Mouse (Mus musculus) 3T3-L1 (cell line): ENCODE results near the gene Nhsl1.
A peak's percentile ranks its signal among the peaks of the same experiment; 100 is the strongest.

Experiments
- DNase-seq: peaks from one replicate; pipeline ENCODE4 v3.0.0-alpha.2; 2015; ENCODE audit warnings: low read depth, low spot score

Nhsl1 gene

DNA sequence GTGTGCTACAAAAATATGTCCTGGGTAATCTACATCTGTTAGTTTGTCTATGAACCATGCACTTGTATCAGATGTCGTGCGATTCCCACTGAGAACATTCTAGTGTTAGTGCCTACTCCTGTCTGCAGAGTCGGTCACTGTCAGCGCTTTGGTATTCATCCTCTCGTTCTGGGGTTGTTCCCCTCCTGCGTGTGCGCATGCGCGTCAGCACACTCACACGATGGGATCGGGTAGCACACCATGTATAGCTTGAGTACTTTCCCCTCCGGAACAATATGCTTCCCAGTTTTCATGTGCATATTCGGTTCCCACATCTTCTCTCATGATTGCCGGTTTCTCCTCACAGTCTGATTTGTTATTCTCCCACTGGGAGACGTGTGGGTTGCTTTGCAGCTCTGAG lies 28.4 kb downstream of the Nhsl1 start:
- DNase-seq: no peak

DNA sequence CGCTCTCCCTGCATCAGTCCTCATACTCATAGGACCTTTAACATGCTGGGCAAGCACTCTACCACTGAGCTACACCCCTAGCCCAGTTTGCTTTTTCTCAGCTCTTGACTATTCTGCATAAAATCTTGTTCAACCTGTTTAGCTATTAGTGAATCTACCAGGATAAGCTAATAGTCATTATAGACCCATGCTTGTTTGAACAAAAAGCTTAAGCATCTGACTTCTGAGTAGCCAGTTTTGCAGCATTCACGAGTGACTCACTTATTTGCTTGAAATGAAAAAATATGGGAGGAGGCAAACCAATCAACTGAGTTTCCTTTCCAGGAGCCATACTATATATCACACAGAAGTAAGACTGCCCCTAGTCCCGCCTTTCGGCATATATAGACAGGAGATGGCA lies 32.0 kb downstream of the Nhsl1 start:
- DNase-seq: no peak

DNA sequence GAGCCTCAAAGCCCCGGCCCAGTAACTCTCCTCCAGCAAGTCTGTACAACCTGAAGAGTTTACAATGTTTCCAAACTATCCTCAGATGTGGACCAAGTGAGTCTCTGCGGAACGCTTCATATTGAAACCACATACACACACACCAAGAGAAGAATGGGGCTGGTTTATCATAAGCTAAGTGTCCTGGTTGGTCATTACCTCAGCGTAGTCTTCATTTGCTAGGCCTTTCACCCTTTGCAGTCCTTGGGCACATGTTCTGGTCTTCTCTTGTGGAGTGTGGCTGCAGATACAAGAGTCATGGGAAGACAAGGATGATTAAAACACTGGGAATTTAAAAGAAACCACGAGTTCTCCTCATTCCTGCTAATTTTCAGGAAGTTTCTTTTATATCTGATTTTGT lies 34.2 kb downstream of the Nhsl1 start:
- no peak for DNase-seq

DNA sequence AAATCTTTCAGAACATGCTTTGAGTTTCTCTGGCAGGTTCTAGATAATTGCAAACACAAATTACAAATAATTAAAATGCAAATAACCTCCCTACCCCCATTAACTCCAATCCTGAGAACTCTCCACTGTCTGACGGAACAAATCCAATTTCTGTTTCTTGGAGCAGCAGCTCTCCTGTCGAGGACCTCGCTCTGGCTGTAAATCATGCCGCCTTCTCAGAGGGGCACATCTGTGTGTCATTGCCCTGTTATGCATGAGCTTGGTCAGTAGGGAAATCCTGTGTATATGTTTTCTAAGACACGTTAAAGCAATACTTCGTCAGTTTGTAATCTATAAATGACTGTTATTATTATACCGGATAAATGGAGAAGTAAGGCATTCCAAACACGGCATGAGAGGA lies 35.3 kb downstream of the Nhsl1 start:
- no peak for DNase-seq

DNA sequence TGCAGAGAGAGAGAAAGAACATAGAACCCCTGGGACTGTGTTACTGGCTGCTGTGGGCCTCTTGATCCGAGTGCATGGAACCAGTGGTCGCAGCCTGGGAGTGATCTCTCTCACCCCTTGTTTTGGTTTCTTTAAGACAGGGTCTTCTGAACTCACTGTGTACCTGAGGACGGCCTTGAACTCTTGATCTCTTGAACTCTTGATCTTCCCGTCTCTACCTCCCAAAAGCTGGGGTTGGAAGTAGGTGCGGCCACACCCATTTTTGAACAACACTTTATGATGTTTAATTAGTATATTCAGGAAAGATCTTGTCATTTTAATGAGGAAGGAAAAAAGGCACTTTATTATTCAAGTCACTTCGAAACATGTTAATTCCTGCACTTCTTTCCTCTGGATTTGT lies 37.7 kb downstream of the Nhsl1 start:
- DNase-seq: no peak

DNA sequence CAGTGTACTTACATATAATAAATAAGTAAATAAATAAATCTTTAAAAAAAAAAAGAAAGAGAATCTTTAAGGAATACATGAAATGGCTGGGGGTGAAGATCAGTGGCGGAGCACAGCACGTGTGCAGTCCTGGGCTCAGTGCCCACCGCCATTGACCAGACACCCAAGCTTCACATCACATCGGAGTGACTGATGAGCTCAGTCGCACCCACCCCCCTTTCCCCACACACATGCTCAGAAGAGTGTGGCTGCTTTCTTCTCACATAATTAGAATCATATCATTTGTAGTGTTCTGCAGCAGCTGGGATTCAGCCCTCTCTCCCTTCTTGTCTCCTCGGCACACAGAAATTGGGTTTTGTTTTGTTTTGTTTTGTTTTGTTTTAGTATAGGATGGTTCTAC lies 38.4 kb downstream of the Nhsl1 start:
- no peak for DNase-seq

DNA sequence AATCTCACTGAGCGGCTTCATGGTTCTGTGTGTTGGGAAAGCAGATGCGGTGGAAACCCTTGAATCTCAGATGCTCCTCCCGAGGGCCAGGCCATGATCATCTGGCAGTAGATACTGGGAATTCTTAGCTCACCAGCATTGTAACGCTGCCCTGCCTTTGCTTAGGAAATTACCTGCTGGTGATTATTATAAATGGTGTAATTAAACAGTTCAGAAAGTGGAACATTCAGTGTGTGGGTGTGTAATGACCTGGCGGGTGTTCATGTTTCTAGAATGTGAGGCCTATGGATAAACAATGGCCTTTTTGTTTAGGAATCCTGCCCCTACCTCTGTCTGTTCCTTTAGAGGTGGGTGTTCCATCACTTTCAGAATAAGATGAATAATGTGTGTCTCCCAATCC lies 39.7 kb downstream of the Nhsl1 start:
- no peak for DNase-seq

DNA sequence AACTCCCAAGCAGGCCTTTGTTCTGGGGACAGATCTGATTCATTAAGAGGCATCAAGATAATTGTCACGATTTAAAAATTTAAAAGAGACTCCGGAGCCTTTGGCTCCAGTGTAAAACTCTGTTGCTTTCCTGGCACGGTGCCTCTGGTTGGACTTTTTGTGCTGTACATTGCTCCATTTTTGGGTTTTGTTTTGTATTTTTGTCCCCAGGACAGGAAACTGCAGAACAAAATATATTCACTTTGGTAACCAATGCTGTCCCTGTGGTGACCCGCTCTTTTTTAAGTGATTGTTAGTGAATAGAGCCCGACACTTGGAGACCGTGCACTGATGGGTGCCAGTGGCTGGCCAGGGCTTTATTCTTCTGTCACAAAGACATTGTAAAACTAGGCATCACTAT lies 41.4 kb downstream of the Nhsl1 start:
- no peak for DNase-seq

DNA sequence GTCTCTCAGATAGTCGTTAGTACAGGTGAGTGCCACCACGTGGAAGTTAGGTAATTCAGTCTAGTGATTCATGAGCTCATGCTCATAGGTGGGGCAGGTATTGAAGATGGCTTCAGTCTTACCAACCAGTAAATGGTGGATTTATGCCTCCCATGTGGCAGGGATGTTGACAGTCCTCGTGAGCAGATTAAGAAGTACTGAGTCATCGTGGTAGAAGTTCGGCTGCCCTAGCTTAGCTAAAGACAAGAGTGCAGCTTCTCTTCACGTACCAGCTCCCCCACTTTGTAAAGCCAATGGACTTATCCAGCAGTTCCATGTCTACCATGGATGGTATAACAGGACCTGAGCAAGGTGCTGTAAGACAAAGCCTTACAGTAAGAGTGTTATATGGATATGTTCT lies 46.6 kb downstream of the Nhsl1 start:
- DNase-seq: peak; percentile 15

DNA sequence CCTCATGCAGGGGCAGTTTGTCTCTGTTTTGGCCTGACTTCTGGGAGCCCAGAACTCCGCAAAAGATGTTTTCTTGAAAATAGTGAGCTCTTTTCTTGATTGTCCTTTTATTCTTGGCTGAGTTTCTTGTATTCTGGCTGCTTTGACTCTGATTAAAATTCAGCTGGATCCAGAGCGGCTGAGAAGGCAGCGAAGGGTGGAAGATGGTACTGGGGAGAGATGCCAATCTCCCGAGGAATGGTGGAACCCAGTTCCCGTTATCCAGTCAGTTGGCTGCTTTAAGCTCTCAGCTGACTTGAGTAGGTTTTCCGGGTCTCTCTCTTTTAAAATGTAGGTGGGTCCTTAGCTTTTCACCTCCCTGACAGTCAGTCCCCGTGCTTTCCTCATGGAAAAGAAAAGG lies 47.9 kb downstream of the Nhsl1 start:
- no peak for DNase-seq

DNA sequence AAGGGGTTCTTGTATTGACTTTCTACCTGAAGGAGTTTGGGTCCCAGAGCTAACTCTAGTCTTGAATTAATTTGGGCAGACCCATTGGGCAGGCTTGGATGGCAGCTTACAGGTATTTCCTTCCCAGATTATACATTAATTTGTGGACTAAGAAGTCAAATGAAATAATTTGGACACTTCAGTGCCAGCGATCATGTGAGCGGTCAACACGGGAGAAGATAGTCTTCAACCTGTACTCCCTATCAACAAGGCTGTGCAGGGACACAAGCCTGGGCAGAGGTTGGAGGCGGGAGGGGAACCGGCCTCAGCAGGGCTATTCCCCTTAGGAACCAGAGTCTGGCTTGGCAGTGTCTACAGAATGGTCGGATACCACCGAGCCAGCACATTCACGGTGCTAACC lies 49.3 kb downstream of the Nhsl1 start:
- DNase-seq: no peak

DNA sequence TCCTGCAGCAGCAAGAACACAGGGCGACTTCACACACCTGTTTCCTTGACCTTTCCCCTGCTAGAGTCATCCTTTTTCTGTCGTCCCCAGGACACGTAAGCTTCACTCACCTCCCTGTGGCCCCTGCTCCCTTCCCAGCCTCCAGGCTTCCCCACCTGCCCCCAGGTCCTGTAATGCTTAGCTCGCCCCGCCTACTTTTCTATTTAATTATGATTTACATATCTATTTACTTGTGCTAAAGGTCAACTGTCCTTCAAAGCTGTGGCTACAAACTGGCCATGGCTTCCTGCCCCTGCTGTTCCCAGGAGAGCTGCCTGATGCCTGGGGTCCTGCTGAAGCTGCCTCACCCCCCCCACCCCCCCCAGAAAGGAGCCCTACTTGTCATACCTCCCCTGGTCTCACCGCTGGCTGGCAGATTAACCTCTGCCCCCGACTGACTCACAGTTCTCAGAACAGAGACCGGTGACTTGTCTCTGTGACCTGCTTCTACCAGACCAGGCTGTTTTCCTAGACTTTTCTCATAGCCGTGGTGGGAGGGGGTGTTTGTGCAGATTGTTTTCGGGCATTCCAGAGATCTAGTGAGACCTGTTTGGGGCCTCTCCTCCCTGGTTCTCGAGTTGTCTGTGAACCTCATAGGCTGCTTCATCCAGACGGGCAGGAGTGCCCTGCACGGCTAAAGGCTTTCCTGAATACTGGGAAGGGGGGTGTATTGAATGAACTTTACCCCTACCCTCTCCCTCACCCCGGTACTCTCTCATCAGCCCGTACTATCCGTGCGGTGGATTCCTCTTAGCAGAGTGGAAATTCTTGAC lies 51.9 kb downstream of the Nhsl1 start:
- DNase-seq: peak; percentile 15

DNA sequence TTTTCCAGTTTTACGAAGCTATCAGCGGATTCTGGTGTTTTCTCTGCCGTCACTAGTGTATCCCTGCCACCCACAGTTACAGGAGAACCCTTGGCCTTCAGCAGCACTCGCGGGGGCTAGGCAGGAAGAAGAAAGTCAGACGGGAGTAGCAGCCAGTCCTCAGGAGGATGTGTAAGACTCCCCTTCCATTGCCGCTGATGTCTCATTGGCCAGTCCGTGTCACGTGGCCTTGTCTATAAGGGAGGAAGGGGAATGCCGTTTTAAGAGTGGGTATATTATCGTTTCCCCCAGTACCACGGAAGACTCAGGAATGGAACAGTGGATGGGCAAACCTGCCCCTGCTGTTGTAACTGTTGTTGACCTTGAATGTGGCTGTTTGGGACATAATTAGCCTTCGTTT lies 53.1 kb downstream of the Nhsl1 start:
- DNase-seq: no peak

DNA sequence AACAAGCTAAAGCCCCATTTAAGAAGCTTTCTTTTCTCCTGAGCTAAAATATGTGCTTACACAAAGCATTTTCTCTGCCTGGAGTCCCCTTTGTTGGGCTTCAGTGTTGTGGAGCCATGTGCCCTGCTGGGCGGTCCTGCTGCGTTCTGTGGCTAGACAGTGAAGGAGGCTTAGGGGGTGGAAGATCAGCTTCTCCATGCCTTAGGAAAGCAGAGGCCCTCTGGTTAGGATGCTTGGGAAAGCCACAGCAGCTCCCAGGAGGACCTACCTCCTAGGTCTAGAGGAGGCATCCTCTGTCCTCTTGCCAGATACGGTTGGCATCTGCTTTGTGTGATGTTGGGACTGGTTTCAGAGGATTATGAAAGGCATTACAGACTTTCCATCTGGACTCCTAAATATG lies 56.5 kb downstream of the Nhsl1 start:
- no peak for DNase-seq

DNA sequence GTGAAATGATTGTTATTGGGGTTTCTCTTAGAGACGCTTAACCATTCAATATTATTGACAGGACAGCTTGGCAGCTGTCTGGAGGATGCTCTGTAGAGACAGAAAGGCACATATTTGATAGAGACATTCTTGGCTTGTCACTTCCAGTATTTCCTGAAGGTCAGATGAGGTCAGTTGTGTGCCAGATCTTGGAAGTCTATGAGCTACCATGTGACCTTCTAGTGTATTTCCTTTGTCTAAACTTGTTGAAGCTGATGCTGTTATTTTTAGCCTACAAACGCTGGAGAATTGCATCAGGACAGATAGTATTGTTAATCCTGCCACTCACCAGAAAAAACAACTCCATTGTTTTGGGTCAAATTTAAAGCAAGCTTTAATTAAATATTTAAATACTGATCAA lies 66.0 kb downstream of the Nhsl1 start:
- no peak for DNase-seq

DNA sequence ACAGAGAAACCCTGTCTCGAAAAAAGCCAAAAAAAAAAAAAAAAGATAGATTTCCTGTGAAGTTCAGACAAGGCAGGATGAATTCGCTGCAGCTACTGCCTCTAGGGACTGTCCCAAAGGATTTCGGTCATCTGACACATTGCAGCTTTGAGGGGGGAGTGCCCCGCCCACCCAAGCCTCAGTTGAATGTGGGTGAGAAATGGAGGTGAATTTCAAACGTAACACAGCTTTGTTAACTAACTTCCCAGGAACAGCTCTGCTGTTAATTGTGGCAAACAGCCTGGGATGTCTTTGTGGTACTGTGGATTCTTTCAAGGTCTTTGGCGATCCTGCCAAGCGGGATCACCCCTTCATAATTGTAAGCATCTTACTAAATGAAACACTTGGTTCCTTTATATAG lies 67.4 kb downstream of the Nhsl1 start:
- DNase-seq: no peak

DNA sequence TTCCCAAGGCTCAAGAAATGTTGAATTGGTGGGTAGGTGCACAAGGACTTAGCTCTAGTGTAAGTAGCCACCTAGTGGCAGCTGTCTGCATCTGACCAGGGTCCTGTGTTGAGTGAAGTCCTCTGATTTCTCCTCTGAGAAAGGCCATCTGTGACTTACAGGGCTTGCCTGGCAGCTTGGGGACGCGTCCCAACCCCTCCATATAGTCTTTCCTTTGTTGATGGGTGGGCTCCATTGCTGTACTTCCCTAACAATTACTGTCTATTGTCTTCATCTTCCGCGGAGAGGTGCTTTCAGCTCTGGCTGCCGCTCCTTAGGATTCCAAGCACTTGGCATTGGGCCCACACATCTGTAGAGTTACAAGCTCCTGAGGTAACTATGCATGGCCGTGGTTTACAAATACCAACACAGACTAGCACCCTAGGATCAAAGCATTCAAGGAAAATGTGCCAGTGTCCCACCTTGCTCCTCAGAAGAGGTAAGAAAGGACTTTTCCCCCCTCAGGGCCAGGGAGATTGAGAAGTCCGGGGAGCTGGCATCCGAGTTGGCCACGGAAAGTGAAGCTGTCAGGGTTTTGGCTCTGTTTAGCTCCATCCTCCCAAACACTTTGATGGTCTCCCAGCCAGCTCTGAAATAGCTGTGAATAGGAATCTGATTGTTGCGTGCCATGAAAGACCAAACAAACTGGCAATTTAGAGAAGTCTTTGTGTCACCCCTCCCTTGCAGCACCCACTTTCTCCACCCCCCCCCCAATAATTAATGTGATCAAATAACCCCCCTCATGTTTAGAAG lies 70.2 kb downstream of the Nhsl1 start:
- DNase-seq: peak; percentile 72

DNA sequence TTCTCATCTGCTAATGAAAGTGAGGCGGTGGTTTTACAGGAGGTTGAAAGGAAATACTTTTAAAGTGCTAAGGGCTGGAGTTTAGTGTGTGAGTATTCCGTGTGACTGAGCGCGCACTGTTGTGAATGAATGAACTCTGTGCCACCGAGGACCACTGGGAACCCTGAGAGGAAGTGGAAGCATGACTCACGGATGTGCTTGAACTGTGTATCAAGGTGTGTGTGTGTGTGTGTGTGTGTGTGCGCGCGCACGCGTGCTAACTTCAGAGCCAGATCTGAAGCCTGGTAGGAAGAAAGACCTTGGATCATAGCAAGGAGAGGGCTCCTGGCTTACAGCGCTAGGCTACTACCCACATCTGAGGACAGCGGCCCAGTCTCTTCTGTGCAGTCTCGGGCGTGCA lies 71.2 kb downstream of the Nhsl1 start:
- no peak for DNase-seq

DNA sequence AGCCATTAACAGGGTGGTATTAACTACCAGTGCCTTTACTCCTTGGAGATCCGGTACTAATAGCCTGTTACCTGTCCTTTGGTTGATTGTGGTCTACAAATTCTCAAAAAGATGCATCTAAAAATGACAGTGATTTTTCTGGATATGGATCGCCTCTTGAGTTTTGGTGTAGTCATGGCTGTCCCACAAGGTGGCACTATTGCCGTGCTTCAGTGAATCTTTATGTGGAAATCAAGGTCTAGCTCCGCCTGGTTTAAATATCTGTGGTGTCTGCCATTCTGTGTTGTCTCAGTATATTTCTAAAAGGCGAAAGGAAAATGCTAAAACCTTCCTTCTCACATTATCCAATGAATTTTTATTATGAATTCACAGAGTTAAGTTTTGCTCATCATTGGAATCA lies 72.8 kb downstream of the Nhsl1 start:
- peak; percentile 70 for DNase-seq

DNA sequence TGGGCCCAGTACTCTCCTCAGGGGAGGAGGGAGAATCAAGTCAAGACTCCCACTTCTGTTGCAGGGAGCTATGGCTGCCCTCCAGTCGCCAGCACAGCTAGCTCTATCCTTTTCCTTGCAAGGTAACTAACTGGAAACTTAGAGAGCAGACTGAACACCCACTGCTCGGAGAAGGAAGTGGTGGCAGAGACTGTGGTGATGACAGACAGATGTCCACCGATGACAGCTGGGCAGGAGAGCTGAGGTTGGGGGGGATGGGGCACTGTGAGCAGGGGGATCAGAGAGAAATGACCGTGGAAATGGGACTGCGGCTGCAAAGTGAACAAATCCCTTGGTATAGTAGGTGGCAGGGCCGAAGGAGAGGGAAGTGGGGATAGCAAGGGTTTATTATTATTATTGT lies 73.5 kb downstream of the Nhsl1 start:
- DNase-seq: no peak

DNA sequence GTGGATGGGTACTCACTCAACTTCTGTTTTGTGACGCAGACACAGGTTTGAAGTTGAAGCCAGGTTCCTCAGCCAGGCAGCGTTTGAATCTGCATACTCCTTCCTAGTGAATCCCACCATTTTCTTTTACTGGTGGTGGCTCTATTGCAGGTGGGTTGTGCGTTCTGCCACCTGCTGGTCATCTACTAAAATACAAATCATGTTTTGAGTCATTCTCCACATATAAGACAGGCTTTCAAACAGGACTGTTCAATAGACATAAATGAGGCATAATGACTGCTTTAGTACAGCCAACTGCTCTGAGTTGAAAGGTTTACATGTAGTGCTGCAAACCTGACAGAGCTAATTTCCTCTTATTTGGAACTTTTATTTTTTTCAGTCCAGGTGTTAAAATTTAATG lies 75.0 kb downstream of the Nhsl1 start:
- peak; percentile 54 for DNase-seq

DNA sequence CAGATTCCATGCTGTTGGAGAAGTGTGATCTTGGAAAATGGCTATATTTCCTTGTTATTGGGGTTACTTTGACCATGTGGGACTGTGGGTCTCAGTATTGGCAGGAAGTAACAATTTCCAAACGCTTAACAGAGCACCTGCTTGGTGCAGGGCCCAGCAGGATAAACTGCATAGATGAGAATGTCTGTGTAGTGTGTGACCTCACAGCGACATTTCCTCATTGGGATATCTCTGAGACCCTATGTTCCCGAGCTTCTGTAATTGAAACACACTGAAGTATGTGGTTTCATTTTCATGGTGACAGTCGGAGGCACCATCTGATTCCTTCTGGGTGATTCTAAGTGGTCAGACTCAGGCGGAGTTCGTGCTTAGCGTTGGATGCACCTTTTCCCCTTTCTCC lies 75.5 kb downstream of the Nhsl1 start:
- no peak for DNase-seq

DNA sequence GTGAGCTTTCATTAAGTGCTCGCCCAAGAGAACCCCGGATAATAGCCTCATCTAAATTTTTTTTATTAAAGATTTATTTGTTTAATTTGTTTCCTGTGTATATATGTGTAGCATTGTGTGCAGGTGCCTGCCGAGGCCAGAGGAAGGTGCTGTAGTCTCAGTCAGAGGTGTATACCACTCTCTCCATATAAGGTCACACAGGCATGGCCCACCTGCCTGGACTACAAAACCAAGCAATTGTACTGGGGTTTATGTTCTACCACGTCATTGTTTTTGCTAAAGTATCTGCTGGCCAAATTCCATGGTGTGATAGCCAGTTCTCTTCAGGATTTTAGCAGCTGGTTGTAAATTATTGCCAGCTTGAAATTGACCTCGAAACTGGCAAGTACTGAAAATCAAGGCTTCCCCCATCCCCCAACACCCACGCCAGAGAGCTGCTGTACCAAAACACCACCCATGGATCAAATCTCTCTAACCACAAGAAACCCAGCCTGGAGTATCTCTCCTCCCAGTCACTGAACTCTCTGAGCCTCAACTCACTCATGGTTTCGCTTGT lies 81.4 kb downstream of the Nhsl1 start:
- no peak for DNase-seq
